Mouse (Mus musculus) neural tube, embryonic 12.5 days (tissue): Measurements from ENCODE around the gene 1700029I15Rik. TPM values are rescaled to one million over a fixed set of nuclear protein-coding genes. Genes with fewer than 3 reads are reported as not detected.
A peak's percentile ranks its signal among the peaks of the same experiment; 100 is the strongest.
"Not testable (repeated sequence)": the region's sequence is repeated elsewhere in the genome, so short reads cannot be mapped to it uniquely, and the experiment has no call there.

Source experiments
- ATAC-seq: fragments of 200-750 bp; cut with Nextera tagmentation; 2 replicates; pipeline ENCODE4 v1.8.0; 2017; ENCODE audit warnings: low read depth, mild to moderate bottlenecking, moderate TSS enrichment, moderate library complexity; ENCODE audit not compliant: low FRiP score
- H3K27ac ChIP-seq: fragments of 300-500 bp; sonication (generic); 2 replicates; pipeline ENCODE4 v1.5.1; 2016
- H3K27me3 ChIP-seq: fragments of 300-500 bp; sonication (generic); replicated peaks from 2 replicates; pipeline ENCODE4 v1.6.1; 2016; ENCODE audit warnings: mild to moderate bottlenecking
- H3K36me3 ChIP-seq: fragments of 300-500 bp; sonication (generic); 2 replicates; pipeline ENCODE4 v1.6.1; 2016; ENCODE audit warnings: mild to moderate bottlenecking
- H3K4me1 ChIP-seq: fragments of 300-500 bp; sonication (generic); 2 replicates; pipeline ENCODE4 v1.6.1; 2016
- H3K4me2 ChIP-seq: fragments of 300-500 bp; sonication (generic); replicated peaks from 2 replicates; pipeline ENCODE4 v1.6.1; 2016; ENCODE audit warnings: mild to moderate bottlenecking
- H3K4me3 ChIP-seq: fragments of 300-500 bp; sonication (generic); 2 replicates; pipeline ENCODE4 v1.5.1; 2016
- H3K9ac ChIP-seq: fragments of 300-500 bp; sonication (generic); 2 replicates; pipeline ENCODE4 v1.6.1; 2016; ENCODE audit warnings: mild to moderate bottlenecking
- H3K9me3 ChIP-seq: fragments of 300-500 bp; sonication (generic); 2 replicates; pipeline ENCODE4 v1.6.1; 2016; ENCODE audit warnings: mild to moderate bottlenecking
- WGBS: fragments of 180-500 bp; shearing (Covaris S2); methylation state at CpG from one replicate; pipeline ENCODE4 v1.1.7; 2016; 5-methylcytosine and 5-hydroxymethylcytosine counted together
- polyA plus RNA-seq: library from polyadenylated mRNA; unstranded; fragments of >200 nt; fragmentation: Nextera tagmentation; extraction: Ambion mirVana; gene quantifications from 2 replicates; pipeline ENCODE4 v1.2.1, GENCODE M21; 2016

Gene 1700029I15Rik
- polyA plus RNA-seq, 1 experiment from 2014 or later = 7.3 TPM

GRCm38 (mm10) chr2:92388891-92389641 is 6.7 kb downstream of the 1700029I15Rik start:
- under 1% methylated on average over 62 of the region's 62 CpGs for WGBS
- ATAC-seq = peak; percentile 93
- H3K9ac ChIP-seq = peak overlapping the region; percentile 85
- H3K9me3 ChIP-seq = no peaks in the 10 kb centered on the region
- H3K27ac ChIP-seq = peak overlapping the region; percentile 59; the same call in 1 of the 2 replicates
- H3K4me2 ChIP-seq = peak overlapping the region; percentile 91
- H3K27me3 ChIP-seq = no peaks in the 10 kb centered on the region
- H3K36me3 ChIP-seq = peaks cover 37% of the 10 kb centered on the region
- H3K4me3 ChIP-seq = peak overlapping the region; percentile 78
- H3K4me1 ChIP-seq = peaks cover 60% of the 10 kb centered on the region

DNA sequence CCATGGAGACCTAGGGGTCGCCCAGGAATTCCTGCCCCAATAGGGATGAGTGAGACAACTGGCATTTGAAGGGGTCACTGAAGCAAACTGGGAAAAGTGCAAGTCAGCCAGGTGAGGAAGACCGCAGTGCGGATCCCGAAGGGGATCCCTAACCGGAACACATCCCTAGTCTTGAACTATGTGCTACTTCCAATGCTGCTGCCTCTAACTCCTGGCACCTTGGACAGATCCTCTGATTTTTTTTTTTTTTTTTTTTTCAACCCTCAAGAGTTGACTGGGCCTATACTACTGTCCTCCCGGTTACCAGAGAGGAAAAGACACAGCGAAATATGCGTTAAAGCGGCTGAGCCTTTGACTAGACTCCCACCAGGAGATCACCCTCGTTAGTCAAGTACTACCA is 7.3 kb downstream of the 1700029I15Rik start:
- Histone ChIP-seq H3K4me3 (peak overlapping the region; percentile 78), H3K36me3 (peaks cover 31% of the 10 kb centered on the region), H3K4me2 (peak overlapping the region; percentile 91), H3K9me3 (no peaks in the 10 kb centered on the region), H3K9ac (no peak overlapping the region), H3K27ac (peak overlapping the region; percentile 37; the same call in 1 of the 2 replicates), H3K27me3 (no peaks in the 10 kb centered on the region), H3K4me1 (peaks cover 60% of the 10 kb centered on the region)
- ATAC-seq = no peak
- 3% methylated on average over 10 of the region's 10 CpGs for WGBS

DNA sequence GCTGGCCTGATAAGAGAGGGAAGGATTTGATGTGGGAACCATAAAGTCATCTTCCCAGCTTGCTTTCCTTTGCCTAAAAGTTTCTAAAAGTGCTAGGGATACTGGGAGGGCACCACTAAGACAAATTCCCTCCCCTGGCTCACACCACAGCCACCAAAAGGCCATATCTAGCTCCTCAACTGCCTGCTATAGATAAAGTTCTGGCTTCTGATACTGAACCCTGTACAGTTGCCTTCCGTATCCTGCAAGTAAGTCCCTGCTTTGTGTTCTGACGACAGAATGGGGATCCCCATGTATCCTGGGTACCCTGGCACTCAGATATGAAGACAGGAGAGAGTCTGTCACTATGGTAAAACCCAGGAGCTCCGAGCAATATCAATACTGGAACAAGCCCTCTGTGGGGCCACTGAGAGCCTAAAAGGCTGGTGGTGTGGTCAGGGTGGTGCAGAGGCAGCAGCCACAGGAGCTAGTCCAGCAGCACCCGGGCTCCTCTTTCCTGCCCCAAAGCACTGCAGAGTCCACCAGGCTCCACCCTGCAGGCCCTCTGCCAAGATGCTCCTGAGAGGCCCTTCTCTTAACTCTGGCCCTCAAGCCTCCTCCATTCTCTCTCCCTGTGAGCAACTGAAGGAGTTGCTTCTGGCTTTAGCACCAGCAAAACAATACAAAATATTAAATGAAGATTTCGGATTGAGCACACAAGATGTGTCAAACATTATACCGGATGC is 8.0 kb downstream of the 1700029I15Rik start:
- 80% methylated on average over 6 of the region's 6 CpGs for WGBS
- H3K36me3 ChIP-seq = peaks cover 24% of the 10 kb centered on the region
- no peak overlapping the region for H3K9ac ChIP-seq
- H3K4me2 ChIP-seq = peak overlapping the region; percentile 91
- H3K4me3 ChIP-seq = no peak overlapping the region
- no peaks in the 10 kb centered on the region for H3K9me3 ChIP-seq
- peaks cover 60% of the 10 kb centered on the region for H3K4me1 ChIP-seq
- peak overlapping the region; percentile 37; the same call in 1 of the 2 replicates for H3K27ac ChIP-seq
- ATAC-seq = no peak
- no peaks in the 10 kb centered on the region for H3K27me3 ChIP-seq

DNA sequence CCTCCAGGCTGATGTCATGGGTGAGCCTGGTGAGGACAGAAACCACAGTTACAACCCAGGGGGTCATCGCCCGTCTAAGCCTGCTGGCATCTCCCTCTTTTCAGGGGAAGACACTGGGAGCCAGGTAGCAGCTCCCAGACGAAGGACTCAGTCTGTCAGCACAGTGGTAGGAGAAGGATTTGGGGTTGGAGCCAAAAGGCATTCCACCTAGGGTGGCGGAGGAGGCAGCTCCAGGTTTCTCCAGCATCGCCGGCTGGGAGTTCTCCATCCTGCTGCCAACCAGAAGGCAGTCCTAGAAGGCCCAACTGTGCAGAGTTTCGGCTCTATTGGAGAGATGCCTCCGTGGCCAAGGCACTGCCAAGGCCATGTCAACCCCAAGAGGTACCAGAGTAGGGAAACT is 8.8 kb downstream of the 1700029I15Rik start:
- Histone ChIP-seq H3K9ac (peak overlapping the region; percentile 67; the same call in 1 of the 2 replicates), H3K4me1 (peaks cover 60% of the 10 kb centered on the region), H3K27me3 (no peaks in the 10 kb centered on the region), H3K27ac (0 out of 2 replicates have a peak overlapping the region, but pooled peaks have one; percentile 27), H3K9me3 (no peaks in the 10 kb centered on the region), H3K4me2 (peak overlapping the region; percentile 91), H3K36me3 (peaks cover 16% of the 10 kb centered on the region), H3K4me3 (peak overlapping the region; percentile 40; the same call in 1 of the 2 replicates)
- WGBS = 90% methylated on average over 8 of the region's 8 CpGs
- no peak for ATAC-seq

DNA sequence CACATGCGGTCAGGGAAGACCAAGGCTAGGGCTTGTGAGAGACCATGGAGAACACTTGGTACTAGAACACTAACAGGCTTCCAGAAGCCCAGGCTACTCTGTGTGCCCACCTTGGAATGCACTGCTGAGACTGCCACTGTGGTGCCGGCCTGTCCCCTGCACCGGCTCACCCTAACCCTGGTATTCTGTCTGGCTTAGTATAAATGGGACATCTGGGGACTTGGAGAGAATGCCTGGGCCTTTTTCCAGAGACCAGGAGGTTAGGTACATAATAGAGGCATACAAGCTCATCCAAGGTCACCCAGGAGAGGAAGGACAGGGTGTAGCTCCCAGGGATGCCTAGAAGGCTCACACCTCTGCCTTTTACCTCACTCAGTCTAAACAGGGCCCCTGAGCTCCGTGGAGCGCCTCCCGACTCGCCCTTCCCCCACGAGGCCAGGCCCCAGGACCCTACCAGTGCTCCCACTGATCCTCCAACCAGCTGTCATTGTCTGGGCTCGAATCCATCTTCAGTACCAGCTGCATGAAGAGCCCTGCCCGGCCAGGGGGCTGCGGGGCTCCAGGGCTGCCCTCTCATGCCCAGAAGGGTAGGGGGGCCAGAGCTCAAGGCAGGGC is 9.5 kb downstream of the 1700029I15Rik start:
- Histone ChIP-seq H3K27ac (peak overlapping the region; percentile 85), H3K4me3 (peak overlapping the region; percentile 40), H3K9ac (peak overlapping the region; percentile 67), H3K36me3 (peaks cover 9% of the 10 kb centered on the region), H3K4me2 (peak overlapping the region; percentile 91), H3K9me3 (no peaks in the 10 kb centered on the region), H3K27me3 (no peaks in the 10 kb centered on the region), H3K4me1 (peaks cover 60% of the 10 kb centered on the region)
- 18% methylated on average over 11 of the region's 11 CpGs for WGBS
- ATAC-seq = peak; percentile 2; the same call in 1 of the 2 replicates

GRCm38 (mm10) chr2:92392318-92393264 is 10.3 kb downstream of the 1700029I15Rik start:
- peaks cover 61% of the 10 kb centered on the region for H3K4me1 ChIP-seq
- no peaks in the 10 kb centered on the region for H3K27me3 ChIP-seq
- H3K9ac ChIP-seq = peak overlapping the region; percentile 67
- peak; percentile 1; the same call in 1 of the 2 replicates for ATAC-seq
- peak overlapping the region; percentile 85 for H3K27ac ChIP-seq
- H3K4me3 ChIP-seq = peak overlapping the region; percentile 40
- peaks cover 1% of the 10 kb centered on the region; the same call in 1 of the 2 replicates for H3K36me3 ChIP-seq
- peak overlapping the region; percentile 91 for H3K4me2 ChIP-seq
- no peaks in the 10 kb centered on the region for H3K9me3 ChIP-seq
- 5% methylated on average over 26 of the region's 26 CpGs for WGBS

DNA sequence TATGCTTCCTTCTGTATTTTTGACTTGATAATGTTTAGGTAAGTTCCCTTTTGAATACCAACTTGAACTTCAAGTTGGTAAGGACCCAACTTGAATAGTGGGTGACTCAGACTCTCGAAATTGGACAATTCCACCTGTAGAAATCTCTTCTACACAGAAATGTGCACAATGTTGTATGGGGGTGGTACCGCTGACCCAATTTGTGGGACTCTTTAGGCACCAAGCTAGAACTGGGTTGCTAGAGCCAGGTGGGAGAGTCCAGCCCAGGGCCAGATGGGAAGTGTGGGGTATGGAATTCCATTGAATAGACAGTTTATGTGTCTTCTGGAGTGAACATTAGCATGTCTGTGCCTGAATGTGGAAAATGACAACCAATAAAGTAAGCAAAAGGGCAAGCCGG is 13.2 kb downstream of the 1700029I15Rik start:
- Histone ChIP-seq H3K27ac (no peak overlapping the region), H3K36me3 (no peaks in the 10 kb centered on the region), H3K27me3 (no peaks in the 10 kb centered on the region), H3K4me2 (no peak overlapping the region), H3K4me3 (no peak overlapping the region), H3K9ac (no peak overlapping the region), H3K9me3 (no peaks in the 10 kb centered on the region), H3K4me1 (peaks cover 61% of the 10 kb centered on the region)
- 87% methylated on average over 3 of the region's 3 CpGs for WGBS
- no peak for ATAC-seq

GRCm38 (mm10) chr2:92397436-92397835 is 15.1 kb downstream of the 1700029I15Rik start:
- no peaks in the 10 kb centered on the region for H3K27me3 ChIP-seq
- no peak overlapping the region for H3K9ac ChIP-seq
- peak overlapping the region; percentile 8 for H3K4me2 ChIP-seq
- H3K36me3 ChIP-seq = no peaks in the 10 kb centered on the region
- H3K27ac ChIP-seq = no peak overlapping the region
- H3K9me3 ChIP-seq = no peaks in the 10 kb centered on the region
- H3K4me1 ChIP-seq = peaks cover 52% of the 10 kb centered on the region
- no peak overlapping the region for H3K4me3 ChIP-seq
- ATAC-seq = no peak
- WGBS = 82% methylated on average over 1 of the region's 1 CpGs

- H3K27me3 ChIP-seq, H3K27ac ChIP-seq, ATAC-seq, H3K9me3 ChIP-seq: not testable (repeated sequence)
- WGBS = 61% methylated on average over 4 of the region's 4 CpGs
- Histone ChIP-seq H3K9ac (peak overlapping the region; percentile 93; the same call in 1 of the 2 replicates), H3K36me3 (peaks cover 15% of the 10 kb centered on the region), H3K4me3 (peak overlapping the region; percentile 85), H3K4me2 (peak overlapping the region; percentile 79), H3K4me1 (peaks cover 49% of the 10 kb centered on the region)
Observed at GRCm38 (mm10) chr2:92399877-92400276, 17.5 kb downstream of the 1700029I15Rik start.

DNA sequence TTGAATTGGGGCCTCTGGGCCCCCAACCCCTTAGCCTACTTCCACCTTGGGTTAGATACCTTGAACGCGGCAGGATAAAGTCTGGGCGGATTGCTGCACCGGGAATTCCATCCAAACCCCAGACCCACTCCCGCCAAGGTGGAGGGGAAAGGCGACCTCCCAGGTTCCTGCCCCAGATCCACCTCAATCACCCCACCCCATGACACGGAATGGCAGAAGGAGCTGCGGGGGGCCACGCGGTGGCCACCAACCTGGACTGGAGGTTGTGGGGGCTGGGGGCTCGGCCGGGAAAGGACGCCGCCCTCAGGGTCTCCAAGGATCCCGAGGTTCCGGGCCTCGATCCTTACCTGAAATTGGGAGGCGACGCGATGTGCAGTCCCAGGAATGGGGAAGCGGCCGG is 18.3 kb downstream of the 1700029I15Rik start:
- H3K9ac ChIP-seq = peak overlapping the region; percentile 93
- H3K4me1 ChIP-seq = peaks cover 56% of the 10 kb centered on the region
- H3K4me3 ChIP-seq = peak overlapping the region; percentile 85
- peaks cover 21% of the 10 kb centered on the region for H3K36me3 ChIP-seq
- H3K4me2 ChIP-seq = peak overlapping the region; percentile 79
- H3K27me3 ChIP-seq = no peaks in the 10 kb centered on the region
- H3K9me3 ChIP-seq = no peaks in the 10 kb centered on the region
- WGBS = 2% methylated on average over 22 of the region's 22 CpGs
- ATAC-seq = peak; percentile 23; the same call in 1 of the 2 replicates
- H3K27ac ChIP-seq = peak overlapping the region; percentile 47; the same call in 1 of the 2 replicates

- Histone ChIP-seq H3K9ac (peak within 1 kb of the TSS; percentile 93), H3K4me2 (peak within 1 kb of the TSS; percentile 79), H3K9me3 (no peaks in the 10 kb centered on the region), H3K36me3 (peaks cover 22% of the 10 kb centered on the region), H3K27me3 (no peaks in the 10 kb centered on the region), H3K4me1 (peaks cover 60% of the 10 kb centered on the region), H3K27ac (peak within 1 kb of the TSS; percentile 47; the same call in 1 of the 2 replicates), H3K4me3 (peak within 1 kb of the TSS; percentile 85)
- 2% methylated on average over 34 of the region's 59 CpGs for WGBS
- ATAC-seq = peak; percentile 65
Observed at GRCm38 (mm10) chr2:92401091-92401561, 18.8 kb downstream of the 1700029I15Rik start, which contains the start of gene Mapk8ip1. Gene Mapk8ip1 (minus strand): TSS chr2:92401263.
